Mouse (Mus musculus) adrenal gland, postnatal 10 days (tissue): ENCODE results near the gene Syt12. TPM values are rescaled to one million over a fixed set of nuclear protein-coding genes. Genes with fewer than 3 reads are reported as not detected.

Source experiments
- DNase-seq: peaks from one replicate; pipeline ENCODE4 v3.0.0; 2021; ENCODE audit warnings: mixed read lengths
- total RNA-seq, 2 experiments: library from RNA; stranded (reverse); gene quantifications; 2 replicates each; pipeline ENCODE4 v1.2.3; 2021

Gene Syt12
- total RNA-seq, 2 experiments from 2014 or later = 18.8 to 22.7 TPM

DNA sequence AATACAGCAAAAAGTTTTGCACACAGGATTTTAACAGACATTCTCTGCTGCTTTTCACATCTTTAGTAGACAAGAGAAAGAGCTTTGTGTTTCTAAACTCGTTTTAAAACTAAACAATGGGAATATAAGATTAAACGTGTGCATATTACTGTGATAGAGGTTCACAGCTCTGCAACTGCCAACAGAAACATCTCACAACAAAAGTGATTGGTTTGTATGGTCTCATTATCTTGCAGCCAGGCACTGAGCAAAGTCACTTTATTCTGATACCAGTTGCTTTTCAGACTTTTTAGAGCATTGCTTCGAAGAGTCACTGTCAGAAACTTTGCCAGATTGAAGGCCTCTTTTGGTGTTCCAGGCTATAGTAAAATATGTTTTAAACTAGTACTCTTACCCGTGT, 78.3 kb downstream of the Syt12 start:
- no peak for DNase-seq

DNA sequence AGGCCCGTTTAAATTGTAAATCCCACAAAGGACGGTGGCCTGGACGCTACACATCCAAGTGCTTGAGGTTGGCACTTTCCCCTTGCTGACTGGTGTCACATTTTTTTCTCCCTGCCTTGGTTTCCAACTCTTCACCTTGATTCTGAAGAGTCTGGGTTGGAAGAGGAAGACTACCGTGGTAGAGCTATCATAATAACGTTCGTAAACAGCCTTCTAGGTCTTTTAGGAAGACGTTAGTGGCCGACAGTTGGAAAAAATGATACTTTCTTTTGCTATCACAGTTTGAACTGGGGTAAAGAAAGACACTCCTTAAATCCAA, 78.7 kb downstream of the Syt12 start:
- no peak for DNase-seq

DNA sequence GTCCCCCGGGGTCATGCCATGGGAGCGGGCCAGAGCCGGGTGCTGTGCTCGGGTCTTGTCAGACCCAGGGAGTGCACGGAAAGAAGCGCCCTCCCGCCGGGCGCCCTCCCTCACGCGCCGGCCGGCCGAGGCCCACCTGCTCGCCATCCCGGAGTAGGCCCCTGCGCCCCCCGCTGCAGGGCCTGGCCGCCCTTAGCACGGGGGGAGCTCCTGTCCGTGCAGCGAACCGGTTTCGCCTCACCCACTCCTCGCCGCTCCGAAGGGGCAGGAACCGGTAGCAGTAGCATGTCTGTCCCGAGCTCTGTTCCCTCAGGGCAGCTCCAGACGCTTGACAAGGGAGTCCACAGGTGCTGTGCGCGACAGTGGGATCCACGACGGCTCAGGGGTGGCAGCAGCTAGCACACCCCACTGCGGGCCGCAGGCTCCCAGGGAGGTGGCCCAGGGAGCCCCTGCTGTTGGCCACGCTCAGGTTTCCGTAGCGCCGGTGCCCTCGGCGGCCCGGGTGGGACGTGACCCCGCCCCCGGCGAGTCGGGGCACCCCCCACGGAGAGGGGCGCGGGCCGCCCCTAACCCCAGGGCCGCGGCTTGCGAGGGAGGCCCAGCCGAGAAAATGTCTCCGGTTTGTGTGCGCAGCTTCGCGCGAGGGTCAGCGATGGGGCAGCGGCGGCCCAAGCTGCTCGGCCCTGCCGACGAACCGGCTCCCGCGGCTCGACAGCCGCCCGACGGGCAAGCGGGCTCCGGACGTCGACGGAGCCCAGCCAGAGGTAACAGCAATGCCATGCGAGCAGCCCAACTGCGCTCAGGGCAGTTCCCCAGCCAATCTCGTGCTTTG, 79.2 kb downstream of the Syt12 start, which contains the start of gene Kdm2a:
TSS of gene Kdm2a (minus strand) at position 488 of the 832 bp plus-strand sequence.
- peak; percentile 71 for DNase-seq

DNA sequence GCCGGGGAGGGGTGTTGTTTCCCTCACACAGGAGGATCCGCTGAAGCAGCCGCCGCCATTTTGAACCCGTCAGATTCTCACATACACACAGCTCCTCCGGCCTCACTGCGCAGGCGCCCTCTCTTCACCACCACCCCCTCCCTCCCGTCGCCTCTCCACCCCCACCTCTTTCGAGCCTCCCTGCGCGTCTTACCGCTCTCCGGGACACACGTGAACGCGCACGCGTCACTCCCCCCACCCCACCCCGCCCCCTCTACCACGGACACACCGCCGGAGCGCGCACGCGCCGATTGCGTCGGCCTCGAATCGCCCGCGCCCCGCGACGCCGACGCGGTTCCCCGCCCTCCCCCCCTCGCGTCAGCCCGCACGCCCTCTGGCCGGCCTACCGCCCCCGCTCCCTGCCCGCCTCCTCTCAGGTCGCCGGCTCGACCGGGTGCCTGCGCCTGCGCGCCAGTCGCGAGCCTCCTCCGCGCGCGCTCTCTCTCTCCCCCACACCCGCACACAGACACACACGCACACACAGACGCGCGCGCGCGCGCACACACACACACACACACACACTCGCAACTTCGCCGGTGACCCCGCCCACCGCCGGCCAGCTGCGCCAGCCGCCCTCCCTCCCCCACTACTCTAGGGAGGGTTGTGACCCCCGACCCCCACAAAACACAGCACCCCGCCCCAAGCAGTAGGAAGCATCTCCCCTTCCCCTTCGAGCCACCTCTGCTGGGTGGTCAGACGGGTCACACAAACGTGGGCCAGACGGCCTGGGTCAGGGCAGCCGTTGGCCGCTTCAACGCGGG, 80.0 kb downstream of the Syt12 start:
- peak; percentile 96 for DNase-seq

DNA sequence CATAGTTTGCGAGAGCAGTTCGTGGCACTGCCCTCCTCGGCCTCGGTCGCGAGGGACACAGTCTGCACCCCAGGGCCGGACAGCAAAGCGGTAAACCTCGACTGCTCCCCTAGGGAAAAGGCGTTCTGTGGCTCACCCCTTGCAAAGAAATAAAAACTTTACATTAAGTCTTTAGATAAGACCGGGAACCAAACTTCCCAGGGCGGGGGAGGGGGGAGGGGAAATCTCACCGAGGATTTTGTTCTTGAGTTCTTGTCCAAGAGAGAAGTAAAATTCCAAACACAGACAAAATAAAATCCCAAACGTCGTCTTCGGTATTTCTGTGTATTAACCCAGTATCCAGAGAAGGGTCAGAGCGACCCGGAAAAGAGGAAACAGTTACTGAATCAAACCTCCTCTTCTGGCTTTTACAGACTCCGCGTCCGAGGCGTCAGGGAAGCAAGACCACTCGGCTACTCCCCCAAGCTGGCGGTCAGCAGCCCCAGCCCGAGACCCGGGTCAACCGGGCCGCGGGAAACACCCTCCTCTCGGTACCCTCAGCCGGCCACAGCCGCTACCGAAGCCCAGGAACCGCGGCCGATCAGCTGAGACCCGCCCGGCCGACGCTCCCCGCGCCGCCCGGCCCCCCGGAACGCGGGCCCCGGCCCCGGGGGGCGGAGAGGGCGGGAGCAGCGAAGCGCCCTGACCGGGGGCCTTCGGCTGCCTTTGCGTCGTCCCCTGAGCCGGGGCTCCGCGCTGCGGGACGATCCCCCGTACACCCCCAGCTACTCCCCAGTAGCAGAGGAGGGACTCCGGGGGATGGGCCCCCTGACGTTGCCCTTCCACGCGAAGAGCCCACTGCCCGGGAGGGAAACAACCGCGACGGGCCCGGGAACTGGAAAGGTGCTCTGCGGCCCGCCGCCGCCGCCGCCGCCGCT, 80.9 kb downstream of the Syt12 start:
- peak; percentile 53 for DNase-seq

Other genes with a start within 250 kb of the Syt12 start
- 10 to 100 TPM; 34.7 to 35.6 TPM for gene Pold4, start 245.5 kb downstream of the Syt12 start, total RNA-seq
- 10 to 100 TPM; 16.8 to 21.9 TPM for gene Ssh3, start 208.3 kb downstream of the Syt12 start, total RNA-seq
- 1 to 10 TPM; 3.5 to 8.5 TPM for gene Ankrd13d, start 194.3 kb downstream of the Syt12 start, total RNA-seq
- 10 to 100 TPM; 46.3 to 54.8 TPM for gene Grk2, start 171.2 kb downstream of the Syt12 start, total RNA-seq
- gene Kdm2a, start 79.2 kb downstream of the Syt12 start, total RNA-seq = 10 to 100 TPM; 67.7 to 84.7 TPM
- 10 to 100 TPM; 13.7 to 15.4 TPM for gene Rhod, start 38.0 kb downstream of the Syt12 start, total RNA-seq
- gene 2010003K11Rik, start 21.1 kb upstream of the Syt12 start, total RNA-seq = 10 to 100 TPM in 1 of 2 experiments, 1 to 10 TPM in 1; 9.4 to 16.1 TPM
- gene Pcx, start 33.0 kb upstream of the Syt12 start, total RNA-seq = 100 to 1,000 TPM; 330 to 427 TPM
- 10 to 100 TPM in 1 of 2 experiments, 1 to 10 TPM in 1; 7.3 to 10.2 TPM for gene Lrfn4, start 138.2 kb upstream of the Syt12 start, total RNA-seq
- gene Rce1, start 148.2 kb upstream of the Syt12 start, total RNA-seq = 10 to 100 TPM; 23.7 to 30.9 TPM
- gene Gm960, start 221.2 kb upstream of the Syt12 start, total RNA-seq = under 1 TPM in 1 of 2 experiments, not detected in 1; 0.97 TPM
- gene Sptbn2, start 233.7 kb upstream of the Syt12 start, total RNA-seq = 1 to 10 TPM; 4.7 to 7.3 TPM